Mouse (Mus musculus): ENCODE measurements around the gene Syt12.

Gene Syt12

GRCm38 (mm10) chr19:4477345-4478189 lies at the start of gene Syt12:
Gene Syt12, minus strand, starts transcription at chr19:4477447.
- peak; percentile 92 for DNase-seq

- DNase-seq: no peak
These were observed 44.3 kb upstream of the Syt12 start for GRCm38 (mm10) chr19:4521426-4522050.

- DNase-seq: no peak
These were observed 40.2 kb upstream of the Syt12 start for GRCm38 (mm10) chr19:4517483-4517882.

- DNase-seq: no peak
These were observed 39.0 kb upstream of the Syt12 start for GRCm38 (mm10) chr19:4516288-4516687.

- DNase-seq: no peak
These were observed 38.5 kb upstream of the Syt12 start for GRCm38 (mm10) chr19:4515746-4516145.

- DNase-seq: no peak
These were observed 36.1 kb upstream of the Syt12 start for GRCm38 (mm10) chr19:4513236-4513858.

GRCm38 (mm10) chr19:4511116-4511841 lies 34.0 kb upstream of the Syt12 start:
- no peak for DNase-seq

GRCm38 (mm10) chr19:4509986-4510963 lies 33.0 kb upstream of the Syt12 start, which contains the start of gene Pcx:
Gene Pcx, plus strand, starts transcription at chr19:4510472.
- DNase-seq: peak; percentile 100

- no peak for DNase-seq
These were observed 30.5 kb upstream of the Syt12 start for GRCm38 (mm10) chr19:4507746-4508145.

- DNase-seq: no peak
These were observed 27.6 kb upstream of the Syt12 start for GRCm38 (mm10) chr19:4504830-4505229.

- DNase-seq: no peak
These were observed 25.5 kb upstream of the Syt12 start for GRCm38 (mm10) chr19:4502701-4503100.

GRCm38 (mm10) chr19:4498062-4498933 lies 21.1 kb upstream of the Syt12 start, which contains the start of gene 2010003K11Rik:
Gene 2010003K11Rik, minus strand, starts transcription at chr19:4498583.
- peak; percentile 43 for DNase-seq

GRCm38 (mm10) chr19:4497263-4497973 lies 20.2 kb upstream of the Syt12 start:
- DNase-seq: peak; percentile 68

- DNase-seq: peak; percentile 64
These were observed 19.5 kb upstream of the Syt12 start for GRCm38 (mm10) chr19:4496535-4497262.

- DNase-seq: no peak
These were observed 18.6 kb upstream of the Syt12 start for GRCm38 (mm10) chr19:4495814-4496213.

- no peak for DNase-seq
These were observed 17.5 kb upstream of the Syt12 start for GRCm38 (mm10) chr19:4494707-4495106.

GRCm38 (mm10) chr19:4492526-4493296 lies 15.5 kb upstream of the Syt12 start:
- peak; percentile 99 for DNase-seq

- DNase-seq: no peak
These were observed 13.9 kb upstream of the Syt12 start for GRCm38 (mm10) chr19:4491080-4491695.
